Mouse (Mus musculus): ENCODE results near the gene Sppl3.

The Sppl3 gene

DNA sequence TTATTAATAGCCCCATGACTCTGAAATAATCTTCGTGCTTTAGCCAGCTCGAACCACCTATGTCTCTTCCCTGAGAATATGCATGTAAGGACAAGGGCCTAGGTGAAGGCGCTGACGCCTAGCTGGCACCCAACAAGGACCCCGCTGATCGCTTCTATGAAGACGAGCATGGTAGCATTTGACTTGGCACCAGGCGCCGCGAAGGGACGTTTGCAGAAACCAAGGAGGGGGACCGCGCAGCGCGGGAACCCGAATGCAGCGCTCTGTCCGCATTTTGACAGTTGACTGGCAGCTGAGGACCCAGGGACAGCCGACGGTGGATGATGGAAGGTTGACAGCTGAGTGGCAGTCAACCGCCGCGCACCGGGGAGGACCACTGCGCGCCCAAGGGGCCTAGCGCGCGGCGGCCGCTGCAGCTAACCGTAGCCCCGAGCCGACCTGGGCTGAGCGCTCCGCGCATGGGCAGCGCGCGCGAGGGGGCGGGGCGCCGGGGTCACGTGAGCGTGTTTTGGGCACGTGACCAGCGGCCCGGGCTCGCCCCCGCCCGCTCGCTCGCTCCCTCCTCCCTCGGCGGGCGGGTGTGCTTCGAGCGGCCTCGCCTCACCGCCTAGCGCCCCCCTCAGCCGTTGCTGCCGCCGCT lies at the start of gene Sppl3:
TSS of gene Sppl3 (plus strand) at position 561 of the 640 bp plus-strand sequence.
- peak; percentile 94 for DNase-seq (ENCODE audit: low spot score)

DNA sequence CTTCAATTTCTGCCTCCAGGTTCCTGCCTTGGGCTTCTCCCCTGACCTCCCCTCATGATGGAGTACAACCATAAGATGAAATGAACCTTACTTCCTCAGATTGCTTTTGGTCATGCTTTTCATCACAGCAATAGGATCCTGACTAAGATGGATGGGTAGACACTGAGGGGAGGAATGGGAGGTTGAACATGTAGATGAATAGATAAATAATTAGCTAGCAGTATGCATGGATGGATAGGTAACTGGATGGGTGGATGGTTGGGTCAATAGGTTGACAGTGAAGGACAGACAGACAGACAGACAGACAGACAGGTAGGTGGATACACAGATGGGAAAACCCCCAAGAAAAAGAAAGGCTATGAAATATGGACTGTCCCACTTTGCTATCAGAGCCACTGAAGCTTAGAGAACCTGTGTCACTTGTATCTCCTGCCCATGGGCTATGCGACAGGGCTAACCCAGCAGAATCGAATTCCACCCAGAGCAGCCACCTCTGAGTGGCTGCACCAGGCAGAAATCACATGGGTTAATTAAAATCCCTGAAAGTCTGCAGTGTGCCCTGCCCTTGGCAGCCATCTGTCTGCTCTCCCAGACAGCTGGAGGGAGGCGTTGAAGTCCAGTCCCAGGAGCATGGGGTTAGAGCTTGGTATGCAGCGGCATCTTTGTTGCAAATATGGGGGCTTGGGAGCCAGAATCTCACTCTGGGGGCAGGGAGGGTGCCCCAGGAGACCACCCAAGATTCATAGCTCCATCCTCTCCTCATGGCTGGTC lies 49.2 kb upstream of the Sppl3 start:
- DNase-seq (ENCODE audit: low spot score): no peak

DNA sequence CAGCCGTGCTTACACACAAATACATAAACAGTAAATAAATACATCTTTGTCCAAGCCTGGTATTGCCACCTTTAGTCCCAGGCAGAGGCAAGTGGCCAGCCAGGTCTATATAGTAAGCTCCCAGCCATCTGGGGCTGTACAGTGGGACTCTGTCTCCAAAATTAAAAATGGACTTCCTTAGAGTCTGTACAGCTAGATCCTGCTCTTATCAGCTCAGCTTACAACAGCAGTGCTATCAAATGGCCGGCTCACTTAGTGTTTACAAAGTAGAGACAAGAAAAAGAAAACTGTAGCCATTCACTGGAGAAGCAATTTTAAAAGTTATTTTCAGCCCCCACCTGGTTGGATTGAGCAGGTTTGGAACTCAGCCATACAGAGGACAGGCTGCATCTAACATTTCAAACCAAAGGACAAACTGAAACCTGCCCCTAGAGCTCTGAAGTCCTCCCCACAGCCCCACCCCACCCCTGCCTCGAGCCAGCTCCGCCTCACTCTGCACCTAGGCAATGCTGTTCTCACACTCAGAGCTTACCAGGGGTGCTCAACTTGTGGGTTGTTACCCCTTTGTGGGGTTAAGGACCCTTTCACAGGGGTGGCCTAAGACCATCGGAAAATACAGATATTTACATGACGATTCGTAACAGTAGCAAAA lies 46.5 kb upstream of the Sppl3 start:
- no peak for DNase-seq (ENCODE audit: low spot score)

DNA sequence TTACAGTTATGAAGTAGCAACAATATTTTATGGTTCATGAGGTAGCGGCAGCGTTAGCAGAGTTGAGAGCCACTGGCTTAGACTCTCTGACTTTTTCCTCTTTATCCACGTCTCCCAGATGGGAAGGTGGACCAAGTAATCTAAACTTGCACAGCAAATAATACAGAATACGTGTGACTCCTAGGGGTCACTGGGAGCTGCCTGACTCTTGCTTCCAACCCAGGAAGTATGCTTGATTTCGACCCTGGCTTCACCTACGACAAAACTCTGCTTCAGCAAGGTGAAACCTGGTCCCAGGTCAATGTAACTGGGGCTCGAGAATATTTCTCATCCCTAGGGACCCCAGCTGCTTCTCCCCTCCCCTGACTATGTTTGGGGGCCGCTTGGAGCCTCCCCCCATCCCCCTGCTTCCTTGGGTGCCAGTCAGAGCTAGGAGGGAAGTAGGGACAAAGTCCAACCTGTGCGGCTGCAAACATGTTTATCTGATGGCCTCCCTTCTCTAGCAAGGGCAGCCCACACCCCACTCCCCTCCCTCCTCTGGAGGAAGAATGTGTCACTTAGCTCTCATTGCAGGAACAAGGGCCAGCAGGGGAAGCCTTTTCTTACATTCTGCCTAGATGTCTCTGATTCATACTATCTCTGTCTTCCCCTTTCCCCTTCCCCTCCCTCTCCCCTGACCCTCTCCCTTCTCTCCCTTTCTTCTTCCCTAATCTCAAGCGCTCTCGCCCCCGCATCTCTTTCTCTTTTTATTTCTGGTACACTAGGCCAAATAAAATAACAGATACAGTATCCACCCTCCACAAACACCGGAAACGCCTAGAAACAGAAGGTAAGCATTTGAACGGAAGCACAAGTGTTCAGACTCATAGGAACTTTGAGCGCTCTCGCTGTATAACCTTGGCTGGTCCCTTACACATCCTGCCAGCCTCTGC lies 45.7 kb upstream of the Sppl3 start:
- DNase-seq (ENCODE audit: low spot score): no peak

DNA sequence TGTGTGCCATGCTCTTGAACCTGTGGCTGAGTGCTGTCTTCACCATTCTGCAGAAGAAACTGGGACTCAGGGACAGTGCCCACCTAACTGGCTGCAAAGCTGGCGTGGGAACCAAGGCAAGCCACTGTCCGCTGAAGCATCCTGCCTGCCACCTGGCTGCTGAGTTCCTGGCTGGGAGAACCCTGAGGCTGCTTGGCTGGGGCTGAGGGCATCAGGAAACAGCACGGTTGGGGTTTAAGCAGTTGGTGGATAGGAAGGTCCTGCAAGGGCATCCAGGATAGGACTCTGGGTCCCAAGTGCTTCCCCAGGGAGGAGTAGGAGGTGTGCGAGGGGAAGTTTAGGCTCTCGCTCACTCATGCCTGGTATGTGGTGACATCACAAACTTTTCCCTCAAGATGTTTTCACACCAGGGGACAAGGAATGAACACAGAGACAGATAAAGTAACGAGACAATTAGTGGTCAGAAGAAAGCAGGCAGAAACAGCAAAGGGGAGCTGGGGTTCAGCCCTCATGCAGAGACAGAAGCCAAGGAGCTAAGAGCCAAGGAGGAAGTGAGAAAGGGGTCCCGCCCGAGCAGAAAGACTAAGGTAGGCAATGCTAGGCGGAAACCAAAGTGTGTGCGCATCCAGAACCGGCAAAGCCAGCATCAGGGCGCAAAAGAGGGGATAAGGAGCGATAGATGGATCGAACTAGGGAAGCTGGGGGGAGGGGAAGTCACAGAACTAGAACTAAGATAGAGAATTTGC lies 43.2 kb upstream of the Sppl3 start:
- DNase-seq (ENCODE audit: low spot score): no peak

DNA sequence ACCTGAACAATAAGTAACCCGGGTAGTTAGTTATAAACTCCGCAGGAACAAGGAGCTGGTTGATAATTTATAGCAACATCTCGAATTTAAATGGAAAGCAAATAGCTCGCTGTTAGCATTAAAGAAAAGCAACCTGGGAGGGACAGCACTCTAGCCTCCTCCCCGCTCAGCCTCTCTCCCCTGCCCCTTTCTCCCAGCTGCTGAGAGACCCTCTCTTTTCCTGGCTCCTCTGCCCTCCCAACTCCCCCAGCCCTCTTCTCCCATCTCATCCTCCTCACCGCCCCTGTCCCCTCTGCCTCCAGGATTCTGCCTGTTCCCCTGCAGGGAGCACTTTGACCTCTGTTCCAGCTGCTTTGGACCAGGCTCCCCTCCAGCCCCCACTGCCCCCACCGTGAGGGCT lies 42.3 kb upstream of the Sppl3 start:
- DNase-seq (ENCODE audit: low spot score): no peak

DNA sequence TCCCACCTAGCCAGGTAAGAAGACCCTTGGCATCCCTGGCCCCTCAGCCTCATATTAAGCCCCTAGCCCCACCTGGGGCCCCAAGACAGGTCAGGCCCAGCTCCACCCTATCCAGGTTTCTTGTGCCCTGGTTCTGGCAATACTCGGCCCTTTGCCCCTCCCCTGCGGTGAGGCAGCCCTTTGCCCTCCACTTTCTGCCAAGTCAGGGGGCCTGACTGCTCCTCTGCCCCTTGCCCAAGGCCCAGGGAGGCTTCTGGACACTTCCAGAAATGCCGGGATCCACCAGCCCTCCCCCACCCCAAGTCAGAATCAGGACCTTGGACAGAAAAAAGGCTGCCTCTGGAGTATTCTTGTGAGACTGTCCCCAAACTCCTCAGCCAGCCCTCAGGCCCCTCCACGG lies 41.9 kb upstream of the Sppl3 start:
- DNase-seq (ENCODE audit: low spot score): no peak

DNA sequence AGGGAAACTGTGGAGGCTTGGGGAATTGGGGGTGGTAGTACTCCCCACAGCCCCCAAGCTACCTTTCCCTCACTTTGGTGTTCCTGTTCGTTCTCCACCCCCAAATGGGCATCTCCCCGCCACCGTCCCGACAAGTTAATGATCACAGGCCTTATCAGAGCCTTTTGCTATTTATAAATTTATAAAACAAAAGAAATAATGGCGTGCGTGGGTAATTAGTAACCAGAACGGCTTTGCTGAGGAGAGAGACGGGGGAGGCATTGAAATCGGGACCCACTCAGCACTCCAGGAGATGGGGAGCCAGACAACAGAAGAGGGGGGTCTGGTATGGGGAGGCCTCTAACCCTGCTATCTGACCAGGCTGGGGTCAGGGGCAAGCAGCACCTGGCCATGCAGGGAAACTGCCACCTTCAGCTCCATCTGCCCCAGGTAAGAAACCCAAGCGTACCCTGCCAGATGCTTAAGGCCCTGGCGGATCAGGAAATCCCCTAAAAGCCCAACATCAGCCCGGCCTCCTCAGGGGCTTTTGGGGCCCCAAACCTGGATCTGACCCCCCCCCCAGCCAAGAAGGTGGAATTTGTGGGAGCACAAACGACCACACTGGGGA lies 41.2 kb upstream of the Sppl3 start:
- DNase-seq (ENCODE audit: low spot score): no peak

DNA sequence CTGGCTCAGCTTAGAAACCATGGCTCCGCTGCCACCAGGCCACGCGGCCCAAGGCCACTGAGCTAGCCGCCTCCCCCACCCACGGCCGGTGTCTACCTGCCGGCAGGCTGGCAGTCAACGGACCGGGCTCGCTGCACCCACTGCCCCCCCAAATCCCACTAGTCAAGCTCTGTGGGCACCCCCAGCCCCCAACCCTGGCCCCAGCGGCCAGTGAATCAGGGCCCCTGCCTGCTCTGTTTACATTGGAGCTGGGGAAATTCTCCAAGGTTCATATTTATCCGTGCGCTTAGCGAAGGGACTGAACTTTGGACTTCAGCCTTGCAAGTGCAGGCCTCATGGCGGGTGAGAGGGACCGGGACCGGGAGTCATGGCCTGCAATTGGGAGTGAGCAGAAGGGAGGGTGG lies 40.1 kb upstream of the Sppl3 start, which contains the start of gene Hnf1a:
TSS of gene Hnf1a (minus strand) at position 271 of the 404 bp plus-strand sequence.
- no peak for DNase-seq (ENCODE audit: low spot score)

DNA sequence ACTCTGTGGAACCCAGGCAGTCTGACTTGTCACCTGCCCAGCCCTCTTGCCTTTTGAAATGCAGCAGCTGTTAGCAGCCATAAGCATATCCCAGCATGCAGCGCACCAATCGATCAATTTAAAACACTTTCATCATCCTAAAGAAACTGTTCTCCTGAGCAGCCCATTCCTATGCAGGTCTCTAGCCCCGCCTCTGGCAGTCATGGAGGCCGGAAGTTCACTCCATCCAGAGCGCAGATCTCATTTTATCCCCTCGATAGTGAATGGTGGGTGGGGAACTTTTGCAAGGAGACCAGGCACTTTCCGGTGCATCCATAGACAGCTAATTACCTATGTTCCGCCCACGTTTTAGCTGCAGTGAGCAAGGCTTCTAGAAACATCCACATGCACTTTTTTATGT lies 38.7 kb upstream of the Sppl3 start:
- no peak for DNase-seq (ENCODE audit: low spot score)

DNA sequence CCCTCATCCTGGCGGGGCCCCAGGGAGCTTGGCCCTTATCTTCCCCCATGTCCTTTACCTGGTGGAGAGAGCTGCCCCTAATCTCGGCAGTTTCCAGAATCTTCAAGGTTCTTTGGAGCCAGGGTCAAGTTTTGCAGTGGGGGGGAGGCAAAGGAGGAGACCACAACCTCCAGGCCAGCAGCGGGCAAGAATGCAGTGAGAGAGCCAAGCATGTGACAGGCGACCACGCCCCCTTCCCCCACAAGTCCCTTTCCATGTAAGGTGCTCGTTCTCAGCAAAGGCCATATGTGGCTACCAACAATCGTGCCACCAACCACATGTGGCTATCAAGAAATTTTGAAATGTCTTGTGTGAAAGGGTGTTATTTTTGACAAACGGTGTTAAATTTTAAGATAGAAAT lies 37.8 kb upstream of the Sppl3 start:
- DNase-seq (ENCODE audit: low spot score): no peak

DNA sequence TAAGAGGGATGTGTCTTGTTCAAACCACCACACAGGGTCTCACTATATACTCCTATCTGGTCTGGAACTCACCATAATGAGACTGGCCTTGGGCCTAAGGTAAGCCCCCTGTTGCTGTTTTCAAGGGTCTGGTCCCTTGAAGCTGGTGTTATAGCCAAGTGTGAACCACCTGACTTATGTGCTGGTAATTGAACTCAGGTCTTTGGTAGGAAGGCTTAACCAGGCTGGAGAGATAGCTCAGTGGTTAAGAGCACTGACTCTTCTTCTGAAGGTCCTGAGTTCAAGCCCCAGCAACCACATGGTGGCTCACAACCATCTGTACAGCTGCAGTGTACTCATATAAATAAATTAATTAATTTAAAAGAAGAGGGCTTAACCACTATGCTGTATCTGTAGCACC lies 34.0 kb upstream of the Sppl3 start:
- DNase-seq (ENCODE audit: low spot score): no peak

DNA sequence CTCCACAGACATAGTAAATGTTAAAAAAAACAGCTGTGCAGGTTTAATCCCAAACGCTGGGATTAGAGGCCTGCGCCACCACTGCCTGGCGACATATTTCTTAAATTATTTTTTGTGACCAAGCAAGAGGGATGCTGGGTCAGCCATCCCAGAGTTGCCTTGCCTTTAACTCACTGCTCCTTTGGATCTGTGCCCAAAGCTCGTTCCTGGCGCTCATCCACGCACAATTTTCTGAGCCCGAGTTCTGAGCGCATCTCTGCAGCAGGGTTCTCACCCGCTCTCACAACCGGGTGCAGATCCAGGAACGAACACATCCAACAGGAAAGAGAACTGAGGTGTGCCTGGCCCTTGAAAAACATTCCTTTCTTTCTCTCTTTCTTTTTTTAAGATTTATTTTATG lies 32.5 kb upstream of the Sppl3 start:
- no peak for DNase-seq (ENCODE audit: low spot score)

DNA sequence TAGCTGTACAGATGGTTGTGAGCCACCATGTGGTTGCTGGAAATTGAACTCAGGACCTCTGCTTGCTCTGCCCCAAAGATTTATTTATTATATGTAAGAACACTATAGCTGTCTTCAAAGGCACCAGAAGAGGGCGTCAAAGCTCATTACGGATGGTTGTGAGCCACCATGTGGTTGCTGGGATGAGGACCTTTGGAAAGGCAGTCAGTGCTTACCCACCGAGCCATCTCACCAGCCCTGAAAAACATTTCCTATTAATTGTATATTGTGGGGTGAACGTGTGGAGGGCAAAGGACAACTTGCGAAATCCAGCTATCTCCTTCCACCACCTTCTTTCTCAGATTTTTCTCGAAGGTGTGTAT lies 32.1 kb upstream of the Sppl3 start:
- DNase-seq (ENCODE audit: low spot score): no peak

DNA sequence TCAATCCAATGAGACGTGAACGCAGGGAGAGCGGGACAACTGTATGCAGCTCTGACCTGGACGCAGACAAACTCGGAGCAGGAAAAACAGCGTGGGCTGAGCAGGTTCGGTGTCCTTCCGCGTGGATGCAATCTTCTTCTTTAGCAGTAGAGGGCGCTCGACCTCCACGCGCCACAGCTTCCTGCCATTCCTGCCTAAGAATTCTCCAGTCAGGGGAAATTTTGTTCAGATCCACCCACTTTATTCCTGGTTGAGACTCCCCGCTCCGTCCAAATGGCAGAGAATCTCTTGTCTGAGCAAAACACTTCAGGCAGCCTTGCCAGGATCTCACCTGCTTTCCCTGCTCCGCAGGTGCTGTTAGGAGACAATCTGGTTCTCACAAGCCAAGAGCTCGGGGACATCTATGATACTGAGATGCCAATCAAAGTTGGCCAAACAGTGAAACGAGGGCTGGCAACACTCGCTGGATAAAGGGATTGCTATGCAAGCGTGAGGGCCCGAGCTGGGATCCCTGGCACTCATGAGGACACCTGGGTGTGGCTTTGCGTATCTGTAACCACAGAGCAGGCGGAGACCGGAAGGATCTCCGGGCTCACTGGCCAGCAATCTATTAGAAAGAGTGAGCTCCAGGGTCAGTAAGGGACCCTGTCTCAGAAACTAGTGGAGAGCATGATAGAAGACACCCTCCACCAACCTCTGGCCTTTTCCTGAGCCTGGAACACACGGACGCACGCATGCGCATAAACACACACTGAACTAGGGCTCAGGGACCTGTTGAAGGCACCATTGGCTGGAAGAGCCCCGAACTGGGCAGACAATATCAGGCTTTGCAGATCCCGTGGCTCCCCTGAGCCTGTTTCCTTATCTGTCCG lies 31.5 kb upstream of the Sppl3 start:
- DNase-seq (ENCODE audit: low spot score): peak; percentile 65

DNA sequence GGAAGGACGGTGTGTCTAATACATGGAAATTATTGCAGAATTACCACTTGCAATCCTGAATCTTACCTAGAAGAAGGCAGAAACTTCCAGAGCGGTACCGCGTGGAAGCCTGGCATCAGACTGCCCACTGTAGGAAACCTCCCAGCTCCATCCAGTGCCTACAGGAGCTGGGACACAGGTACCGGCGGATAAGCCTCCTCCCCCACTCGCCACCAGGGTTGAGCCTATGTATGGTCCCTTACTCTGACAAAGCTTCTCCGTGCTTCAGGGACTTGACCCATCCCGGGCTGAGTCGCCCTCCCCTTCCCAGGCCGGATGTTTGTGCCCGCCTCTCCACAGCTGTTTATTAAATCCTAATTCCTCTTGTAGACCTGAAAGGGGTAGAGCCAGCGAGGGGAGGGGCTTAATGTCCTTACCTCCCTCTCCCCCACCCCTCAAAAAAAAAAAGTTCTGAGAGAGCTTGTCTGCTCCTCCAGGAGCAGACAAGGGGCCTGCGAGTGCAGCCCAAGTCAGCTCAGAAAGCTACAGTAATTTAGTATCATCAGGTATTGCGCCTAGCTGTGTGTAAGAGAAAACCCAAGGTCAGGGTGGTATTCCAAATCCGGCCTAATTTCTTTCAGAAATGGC lies 30.7 kb upstream of the Sppl3 start:
- no peak for DNase-seq (ENCODE audit: low spot score)

DNA sequence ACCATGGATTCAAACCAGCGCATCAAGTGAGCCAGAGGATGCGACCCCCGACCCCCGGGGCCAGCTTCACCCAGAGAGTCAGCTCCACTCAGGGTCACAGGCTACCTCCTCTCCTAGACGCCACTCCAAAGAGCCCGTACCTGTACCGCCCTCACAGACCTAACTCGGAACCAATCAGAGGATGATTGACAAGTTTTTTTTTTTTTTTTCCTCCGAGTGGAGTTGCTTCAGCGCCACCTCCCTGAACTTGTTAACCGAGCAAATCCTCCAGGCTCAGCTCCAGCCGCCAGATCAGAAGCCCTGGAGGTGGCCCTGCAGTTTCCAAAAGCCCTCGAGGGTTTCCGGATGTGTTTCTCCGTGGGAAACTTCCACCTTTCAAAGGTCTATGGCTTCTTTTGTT lies 28.9 kb upstream of the Sppl3 start:
- no peak for DNase-seq (ENCODE audit: low spot score)

DNA sequence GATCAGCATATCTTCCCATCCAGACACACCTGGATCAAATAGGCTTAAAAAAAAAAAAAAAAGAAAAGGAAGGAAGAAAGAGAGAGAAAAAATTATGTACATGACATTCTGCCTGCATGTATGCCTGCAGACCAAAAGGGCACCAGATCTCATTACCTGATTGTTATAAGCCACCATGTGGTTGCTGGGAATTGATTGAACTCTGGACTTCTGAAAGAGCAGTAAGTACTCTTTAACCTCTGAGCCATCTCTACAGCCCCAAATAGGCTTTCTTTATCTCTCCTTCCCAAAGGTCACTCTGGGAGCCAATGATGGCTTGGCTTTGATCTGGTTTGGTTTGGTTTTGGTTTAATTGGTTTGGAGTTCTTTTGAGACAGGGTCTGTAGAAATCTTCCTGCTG lies 25.9 kb upstream of the Sppl3 start:
- no peak for DNase-seq (ENCODE audit: low spot score)

DNA sequence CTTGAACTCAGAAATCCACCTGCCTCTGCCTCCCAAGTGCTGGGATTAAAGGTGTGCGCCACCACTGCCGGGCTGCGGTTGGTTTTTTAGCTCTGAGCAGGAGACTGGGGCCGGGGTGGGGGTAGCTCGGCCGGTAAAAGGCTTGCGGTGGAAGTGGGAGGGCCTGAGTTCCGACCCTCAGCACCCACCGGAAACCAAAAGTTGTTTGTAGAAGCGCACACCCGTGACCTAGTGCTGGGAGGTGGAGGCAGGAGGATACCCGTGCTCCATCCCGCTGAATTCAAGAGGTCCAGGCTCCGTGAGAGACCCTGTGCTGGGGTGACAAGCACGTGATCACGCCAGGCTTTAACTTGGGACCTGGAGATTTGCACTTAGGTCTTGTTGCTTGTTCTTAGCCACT lies 14.5 kb upstream of the Sppl3 start:
- no peak for DNase-seq (ENCODE audit: low spot score)

DNA sequence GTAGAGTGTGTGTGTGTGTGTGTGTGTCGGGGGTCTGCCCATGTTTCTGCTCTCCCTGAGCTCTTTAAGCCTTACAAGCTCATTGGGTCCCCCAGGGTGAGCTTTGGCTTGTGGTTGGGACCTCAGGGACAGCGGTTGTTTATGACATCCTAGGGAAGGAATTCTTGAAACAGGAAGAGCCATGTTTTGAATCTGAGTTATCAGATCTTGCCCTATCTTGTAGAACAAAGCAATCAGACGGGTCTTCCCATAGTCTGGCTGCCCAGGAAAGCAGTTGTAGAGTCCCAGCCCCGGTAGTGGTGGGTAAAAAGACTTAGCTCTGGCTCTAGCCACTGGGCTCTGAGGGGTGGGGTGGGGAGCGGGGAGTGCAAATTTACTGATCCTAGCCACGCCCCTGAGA lies 13.6 kb upstream of the Sppl3 start:
- no peak for DNase-seq (ENCODE audit: low spot score)
